8 mouse cellular contexts compared by ENCODE assay signal in genomic region chr11:105525608-105526007, GRCm38 (mm10).
DNase-seq lines count a peak whose midpoint lies in the region; TF ChIP-seq lines count a peak whose summit lies in the region.

No protein-coding gene starts in this region.

- TF ChIP-seq POLR2A in brain, embryonic 14.5 days (IDR thresholded peaks at IDR 0.05; ENCODE audit: borderline replicate concordance, extremely low read depth, insufficient read depth, insufficient read length, poor library complexity, severe bottlenecking): no peak

- H3K4me3 ChIP-seq in left cerebral cortex, adult 2 months: no peak overlapping the region

- intact Hi-C loops in left cerebral cortex, adult 2 months (cut with DNase I): no loop called here

- no peak for DNase-seq in left cerebral cortex, adult 2 months (ENCODE audit: extremely low spot score in 1 of 2, low spot score in 2 of 2)
- no peak for DNase-seq in left cerebral cortex, adult 11 months (ENCODE audit: low spot score)
- peak; percentile 46 for DNase-seq in brain, embryonic 14.5 days (ENCODE audit: low read depth)
- DNase-seq in heart, adult 8-10 months (ENCODE audit: low spot score): peak; percentile 53
- peak; percentile 23 to 45 for DNase-seq in left cerebral cortex, adult 9 months (ENCODE audit: low spot score in 2 of 2)
- peak; percentile 46 for DNase-seq in retina, postnatal 1 day
- no peak for DNase-seq in thymus, postnatal 36 days
- DNase-seq in layer of hippocampus, postnatal 36 days: no peak

- TF ChIP-seq CTCF in left cerebral cortex, adult 2 months (IDR thresholded peaks at IDR 0.05): no peak
- no peak for TF ChIP-seq CTCF in brain, embryonic 14.5 days (IDR thresholded peaks at IDR 0.05; ENCODE audit: borderline replicate concordance, extremely low read depth, insufficient read depth, insufficient read length)

- peak overlapping the region; percentile 24; the same call in 1 of the 2 replicates for H3K27ac ChIP-seq in left cerebral cortex, adult 2 months

Comparison
In these comparisons a context has a peak if more than half of its experiments do, and no peak if none do; other contexts are left out.
1. DNase-seq: peak in brain, embryonic 14.5 days (single experiment), heart, adult 8-10 months (single experiment), left cerebral cortex, adult 9 months (2 of 2) and retina, postnatal 1 day (single experiment); none in left cerebral cortex, adult 2 months (0 of 2), left cerebral cortex, adult 11 months (single experiment), thymus, postnatal 36 days (0 of 2) and layer of hippocampus, postnatal 36 days (0 of 2).